Comparison of ENCODE assay signal across 13 mouse cellular contexts in genomic region chr1:74859223-74859984, GRCm38 (mm10). TPM values are rescaled to one million over a fixed set of nuclear protein-coding genes. Genes with fewer than 3 reads are reported as not detected.
DNase-seq lines count a peak whose midpoint lies in the region; ATAC-seq and TF ChIP-seq lines count a peak whose summit lies in the region.
"Had no signal": no experiment of that assay in that cellular context is flagged by ENCODE, and none has a peak within 500 bp of the region (broad histone marks: within the 10 kb centered on the region; RNA-seq: fewer than 3 reads in every experiment).

No protein-coding gene starts in this region.

- no peak overlapping the region for H3K4me3 ChIP-seq in cerebellum, adult 2 months (replicated peaks; ENCODE audit: insufficient read depth, low read depth, low read length)
- H3K4me3 ChIP-seq in hindbrain, postnatal 0 days (ENCODE audit: low read length): peak overlapping the region; percentile 92
- peak overlapping the region; percentile 73 for H3K4me3 ChIP-seq in neural tube, embryonic 15.5 days (replicated peaks)

- no peak overlapping the region for H3K27ac ChIP-seq in cerebellum, adult 2 months (ENCODE audit: insufficient read depth, low read length)
- H3K27ac ChIP-seq in hindbrain, postnatal 0 days: peak overlapping the region; percentile 90
- H3K27ac ChIP-seq in neural tube, embryonic 15.5 days (replicated peaks): peak overlapping the region; percentile 85
- H3K27ac ChIP-seq: heart, embryonic 13.5 days; limb, embryonic 13.5 days; macrophage had no signal

- H3K4me1 ChIP-seq in cerebellum, adult 2 months (ENCODE audit: control insufficient read depth, insufficient read depth, low read length): no peaks in the 10 kb centered on the region
- peaks cover 11% of the 10 kb centered on the region for H3K4me1 ChIP-seq in hindbrain, postnatal 0 days (ENCODE audit: insufficient read depth, low read length)
- H3K4me1 ChIP-seq in neural tube, embryonic 15.5 days: peaks cover 39% of the 10 kb centered on the region

- H3K27me3 ChIP-seq in cerebellum, adult 2 months (ENCODE audit: control insufficient read depth, insufficient read depth, low read length): no peaks in the 10 kb centered on the region
- no peaks in the 10 kb centered on the region for H3K27me3 ChIP-seq in hindbrain, postnatal 0 days (ENCODE audit: insufficient read depth, low read length)
- no peaks in the 10 kb centered on the region for H3K27me3 ChIP-seq in neural tube, embryonic 15.5 days (replicated peaks)

- H3K9ac ChIP-seq in hindbrain, postnatal 0 days (replicated peaks; ENCODE audit: low read length): peak overlapping the region; percentile 68; the same call in 1 of the 2 replicates
- peak overlapping the region; percentile 44; the same call in 1 of the 2 replicates for H3K9ac ChIP-seq in neural tube, embryonic 15.5 days (replicated peaks)
- H3K9ac ChIP-seq: heart, embryonic 13.5 days; limb, embryonic 13.5 days had no signal

- no peaks in the 10 kb centered on the region for H3K9me3 ChIP-seq in hindbrain, postnatal 0 days (ENCODE audit: low read length)
- H3K9me3 ChIP-seq in neural tube, embryonic 15.5 days (replicated peaks): no peaks in the 10 kb centered on the region
- H3K9me3 ChIP-seq: heart, embryonic 13.5 days; limb, embryonic 13.5 days had no signal

- DNase-seq in layer of hippocampus, adult 8-10 months (ENCODE audit: low spot score in 2 of 2): peak; percentile 26 to 44
- no peak for DNase-seq in layer of hippocampus, adult 9-10 months (ENCODE audit: low spot score)
- DNase-seq in cerebellum, adult 2 months: peak; percentile 19 to 22
- DNase-seq in hindbrain, postnatal 0 days (ENCODE audit: low spot score): peak; percentile 40
- DNase-seq in thymus, adult 18-20 months: no peak
- no peak for DNase-seq in heart, adult 11 months
- no peak for DNase-seq in testis, postnatal 14 days (ENCODE audit: low spot score)
- DNase-seq: adrenal gland, postnatal 10 days; kidney, adult 8-10 months had no signal

- no peak for TF ChIP-seq POLR2A in cerebellum, adult 2 months (IDR thresholded peaks at IDR 0.05; ENCODE audit: borderline replicate concordance, insufficient read depth, low read length)

- no peak for ATAC-seq in hindbrain, postnatal 0 days
- ATAC-seq in neural tube, embryonic 15.5 days (ENCODE audit: low FRiP score): no peak

- WGBS in cerebellum, adult 2 months: 36% methylated on average over 6 of the region's 6 CpGs
- WGBS in hindbrain, postnatal 0 days: 33% methylated on average over 6 of the region's 6 CpGs
- WGBS in neural tube, embryonic 15.5 days: 38% methylated on average over 6 of the region's 6 CpGs

- TF ChIP-seq CTCF in cerebellum, adult 2 months (IDR thresholded peaks at IDR 0.05; ENCODE audit: borderline replicate concordance, insufficient read depth, low read depth, low read length): no peak
- TF ChIP-seq CTCF in hindbrain, postnatal 0 days (IDR thresholded peaks at IDR 0.05; ENCODE audit: low read depth): no peak

- H3K4me2 ChIP-seq in hindbrain, postnatal 0 days (ENCODE audit: low read depth, low read length): peak overlapping the region; percentile 85
- H3K4me2 ChIP-seq in neural tube, embryonic 15.5 days: peak overlapping the region; percentile 83

- H3K36me3 ChIP-seq in hindbrain, postnatal 0 days (ENCODE audit: insufficient read depth, low read length): no peaks in the 10 kb centered on the region
- H3K36me3 ChIP-seq in neural tube, embryonic 15.5 days: no peaks in the 10 kb centered on the region
- H3K36me3 ChIP-seq: heart, embryonic 13.5 days; limb, embryonic 13.5 days had no signal

RNA-seq across cellular contexts. Expression of gene Cdk5r2, which starts 4.7 kb away (rescaled TPM):
- total RNA-seq in layer of hippocampus, adult 8-10 months (2022): 100 to 1,000 TPM; 159 to 177 (median 168) TPM
- polyA plus RNA-seq in cerebellum, adult 2 months (2012; rRNA removed): 83.2 and 85.2 TPM in 2 replicates
- total RNA-seq in hindbrain, postnatal 0 days (2014; rRNA removed): 59.2 and 75.3 TPM in 2 replicates
- polyA plus RNA-seq in hindbrain, postnatal 0 days (2015; fragmentation: Nextera tagmentation; extraction: Ambion mirVana): 12.3 and 13.6 TPM in 2 replicates
- polyA plus RNA-seq in neural tube, embryonic 15.5 days (2015; fragmentation: Nextera tagmentation; extraction: Ambion mirVana): 10.0 and 11.6 TPM in 2 replicates
- polyA plus RNA-seq: heart, embryonic 13.5 days; macrophage had no signal

RNA-seq across cellular contexts. Expression of gene Fev, which starts 25.8 kb away (rescaled TPM):
- not detected for total RNA-seq in layer of hippocampus, adult 8-10 months (2022)
- polyA plus RNA-seq in cerebellum, adult 2 months (2012; rRNA removed): 0.46 and 1.1 TPM in 2 replicates
- total RNA-seq in hindbrain, postnatal 0 days (2014; rRNA removed): 0.16 and 1.1 TPM in 2 replicates
- polyA plus RNA-seq in hindbrain, postnatal 0 days (2015; fragmentation: Nextera tagmentation; extraction: Ambion mirVana): 4.2 and 5.9 TPM in 2 replicates
- 0.73 TPM in 1 of 2 replicates, not detected in the other for polyA plus RNA-seq in neural tube, embryonic 15.5 days (2015; fragmentation: Nextera tagmentation; extraction: Ambion mirVana)
- polyA plus RNA-seq: macrophage had no signal

RNA-seq across cellular contexts. Expression of gene Cryba2, which starts 33.5 kb away (rescaled TPM):
- under 1 TPM in 2 of 4 experiments, not detected in 2; 0.74 to 0.82 TPM for total RNA-seq in layer of hippocampus, adult 8-10 months (2022)
- polyA plus RNA-seq in cerebellum, adult 2 months (2012; rRNA removed): 1.7 and 3.3 TPM in 2 replicates
- total RNA-seq in hindbrain, postnatal 0 days (2014; rRNA removed): 2.0 TPM in 1 of 2 replicates, not detected in the other
- polyA plus RNA-seq in hindbrain, postnatal 0 days (2015; fragmentation: Nextera tagmentation; extraction: Ambion mirVana): 1.6 and 1.7 TPM in 2 replicates
- polyA plus RNA-seq in neural tube, embryonic 15.5 days (2015; fragmentation: Nextera tagmentation; extraction: Ambion mirVana): 0.41 and 1.5 TPM in 2 replicates
- polyA plus RNA-seq: heart, embryonic 13.5 days; limb, embryonic 13.5 days; macrophage had no signal

Comparison
In these comparisons a context has a peak if more than half of its experiments do, and no peak if none do; other contexts are left out.
1. DNase-seq: peak in layer of hippocampus, adult 8-10 months (2 of 2), cerebellum, adult 2 months (2 of 2) and hindbrain, postnatal 0 days (single experiment); none in layer of hippocampus, adult 9-10 months (single experiment), thymus, adult 18-20 months (0 of 2), heart, adult 11 months (single experiment) and testis, postnatal 14 days (single experiment).